Mouse (Mus musculus): ENCODE results near the gene Dst.

Gene Dst

DNA sequence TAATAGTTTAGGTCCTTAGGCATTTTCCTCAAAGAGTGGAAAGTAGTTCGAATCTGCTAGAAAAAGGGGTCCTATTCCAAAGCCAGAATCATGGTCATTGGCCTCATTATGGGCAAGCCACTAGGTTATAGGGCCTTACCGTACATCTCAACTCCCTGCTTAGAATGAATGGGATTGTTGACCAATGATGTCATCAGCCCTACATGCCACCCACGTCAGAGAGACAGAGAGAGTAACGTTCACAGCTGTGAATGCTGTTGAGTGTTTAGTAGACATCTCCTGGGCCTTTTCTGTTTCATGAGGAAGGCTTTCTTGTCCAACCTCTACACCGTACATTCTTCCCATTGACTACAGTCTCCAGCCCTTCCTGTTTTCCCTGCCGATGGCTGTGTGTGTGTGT lies 276.2 kb downstream of the Dst start:
- no peak for DNase-seq

DNA sequence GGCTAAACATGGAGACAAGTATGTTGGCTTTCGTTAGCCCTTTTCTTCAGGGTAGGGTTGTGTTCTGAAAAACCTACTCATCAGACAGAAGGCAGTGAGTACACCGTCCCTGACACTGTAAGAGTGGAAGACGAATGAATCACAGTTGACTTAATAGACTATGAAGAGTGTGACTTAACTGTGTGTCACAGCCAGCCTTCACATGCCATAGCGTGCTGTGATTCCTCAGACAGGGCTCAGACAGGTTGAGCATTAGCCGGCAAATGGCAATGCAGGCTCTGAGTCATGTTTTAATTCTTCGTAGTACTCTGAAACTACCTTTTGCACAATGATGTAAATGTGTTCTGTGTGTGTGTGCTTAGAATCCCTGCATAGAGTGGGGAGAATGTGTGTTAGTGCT lies 278.0 kb downstream of the Dst start:
- DNase-seq = no peak

DNA sequence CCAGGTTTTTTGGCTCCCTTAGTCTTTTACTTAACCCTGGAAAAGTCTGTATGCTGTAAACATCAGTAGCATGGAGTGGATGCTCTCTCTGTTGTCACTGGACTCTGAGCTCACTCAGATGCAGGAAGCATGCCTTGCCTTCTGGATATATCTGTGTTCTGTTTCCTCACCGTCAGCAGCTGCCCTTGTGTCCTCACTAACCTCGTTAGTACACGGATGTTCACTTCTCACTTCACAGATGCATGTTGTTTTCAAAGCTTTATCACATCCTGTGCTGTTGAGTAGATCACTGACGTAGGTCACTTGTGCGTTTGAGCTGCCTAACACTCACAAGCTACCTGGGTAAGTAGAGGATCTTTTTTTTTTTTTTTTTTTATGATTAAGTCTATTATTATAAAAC lies 279.5 kb downstream of the Dst start:
- no peak for DNase-seq

GRCm38 (mm10) chr1:34188721-34189236 lies 280.8 kb downstream of the Dst start:
- DNase-seq = no peak

DNA sequence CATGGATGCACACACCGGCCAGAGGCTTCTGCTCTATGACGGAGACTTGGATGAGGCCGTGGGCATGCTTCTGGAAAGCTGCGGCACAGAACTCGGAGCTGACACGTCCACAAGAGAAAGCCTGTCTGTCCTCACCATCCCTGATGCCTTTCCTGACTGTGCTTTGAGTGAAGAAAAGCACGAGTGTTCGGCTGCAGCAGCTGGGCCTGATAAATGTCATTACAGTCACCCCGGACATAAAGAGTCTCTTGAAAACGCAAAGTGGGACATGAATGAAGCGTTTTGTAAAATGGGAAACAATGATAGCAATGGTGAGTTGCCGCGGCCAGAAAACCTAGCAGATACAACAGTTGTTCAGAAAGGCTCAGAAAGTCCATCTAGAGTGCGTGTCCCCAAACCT lies 281.3 kb downstream of the Dst start:
- DNase-seq = peak; percentile 48

DNA sequence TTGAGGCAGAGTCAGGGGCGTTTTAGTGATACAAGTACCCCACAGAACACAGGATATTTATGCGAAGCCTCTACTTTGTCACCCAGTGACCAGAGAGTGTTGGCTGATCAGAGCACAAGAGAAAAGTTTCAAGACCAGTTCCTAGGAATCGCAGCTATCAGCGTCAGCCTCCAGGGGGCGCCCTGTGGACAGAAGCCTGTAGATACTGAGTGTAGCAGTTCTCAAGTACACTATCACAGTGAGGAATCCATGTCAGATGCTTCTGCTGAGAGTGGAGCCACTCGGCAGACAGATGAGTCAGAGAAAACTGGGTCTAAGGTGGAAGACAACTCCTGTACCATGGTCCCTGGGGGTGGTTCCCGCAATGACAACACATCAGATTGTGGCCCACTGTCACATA lies 281.9 kb downstream of the Dst start:
- peak; percentile 62 for DNase-seq

- peak; percentile 71 for DNase-seq
Measured at GRCm38 (mm10) chr1:34192174-34192573, 284.1 kb downstream of the Dst start.

GRCm38 (mm10) chr1:34200791-34201190 lies 292.8 kb downstream of the Dst start:
- no peak for DNase-seq

DNA sequence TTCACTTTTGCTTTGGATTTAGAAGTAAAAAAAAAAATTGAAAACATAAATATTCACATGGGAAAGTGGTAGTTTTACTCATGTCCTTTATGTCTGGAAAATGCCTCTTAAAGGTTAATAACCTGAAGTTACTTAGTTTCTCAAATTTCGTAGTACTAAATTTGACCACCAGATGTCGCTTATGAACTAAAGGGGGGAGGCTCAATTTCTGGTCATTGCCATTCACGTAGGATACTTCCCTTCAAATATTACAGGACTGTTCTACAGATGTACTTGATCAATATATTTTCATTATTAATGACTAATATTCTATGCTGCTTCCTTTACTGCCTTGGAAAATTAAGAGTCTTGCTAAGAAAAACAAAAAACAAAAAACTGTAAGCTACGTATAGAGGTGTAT lies 293.5 kb downstream of the Dst start:
- no peak for DNase-seq

DNA sequence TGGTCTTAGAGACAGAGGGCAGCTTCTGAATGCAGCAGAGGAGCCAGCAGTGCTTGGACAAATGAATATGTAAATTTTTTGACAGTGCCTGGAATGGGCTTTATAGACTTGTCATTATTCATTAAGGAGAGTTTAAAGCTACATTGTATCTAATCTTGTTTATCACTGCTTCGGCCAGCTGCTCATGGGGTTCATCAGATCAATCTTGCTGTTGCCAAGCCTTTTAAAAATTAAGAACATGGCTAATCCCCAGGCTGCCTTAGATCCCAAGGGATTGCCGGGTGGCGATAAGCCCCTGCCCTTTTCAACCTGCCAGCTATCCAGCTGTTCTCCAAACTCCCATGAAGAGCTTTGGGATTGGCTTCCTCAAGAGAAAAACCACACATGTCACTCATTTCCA lies 303.7 kb downstream of the Dst start:
- no peak for DNase-seq

DNA sequence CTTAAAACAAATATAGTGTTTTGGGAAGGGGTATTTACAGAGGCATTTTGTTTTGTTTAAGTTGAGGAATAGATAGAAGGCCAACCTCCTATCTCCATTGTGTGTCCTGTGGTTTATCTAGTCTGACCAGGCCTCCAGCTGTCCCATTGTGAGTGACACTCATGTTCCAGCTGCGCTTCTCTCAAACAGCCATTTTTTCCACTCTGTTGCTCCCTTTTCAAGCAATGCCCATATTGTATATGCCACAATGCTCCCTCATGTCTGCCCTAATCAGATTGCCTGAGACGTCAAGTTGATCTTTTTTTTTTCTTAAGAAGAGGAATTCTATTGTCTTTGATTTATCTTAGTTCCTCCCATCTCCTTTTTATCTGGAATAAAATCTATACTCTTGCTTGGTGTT lies 308.4 kb downstream of the Dst start:
- DNase-seq = no peak

GRCm38 (mm10) chr1:34218323-34218722 lies 310.3 kb downstream of the Dst start:
- peak; percentile 64 for DNase-seq

- DNase-seq = no peak
Measured at GRCm38 (mm10) chr1:34218801-34219200, 310.8 kb downstream of the Dst start.

- no peak for DNase-seq
Measured at GRCm38 (mm10) chr1:34220094-34220601, 312.1 kb downstream of the Dst start.

GRCm38 (mm10) chr1:34223866-34224265 lies 315.8 kb downstream of the Dst start:
- no peak for DNase-seq

- DNase-seq = no peak
Measured at GRCm38 (mm10) chr1:34227676-34228075, 319.7 kb downstream of the Dst start.

DNA sequence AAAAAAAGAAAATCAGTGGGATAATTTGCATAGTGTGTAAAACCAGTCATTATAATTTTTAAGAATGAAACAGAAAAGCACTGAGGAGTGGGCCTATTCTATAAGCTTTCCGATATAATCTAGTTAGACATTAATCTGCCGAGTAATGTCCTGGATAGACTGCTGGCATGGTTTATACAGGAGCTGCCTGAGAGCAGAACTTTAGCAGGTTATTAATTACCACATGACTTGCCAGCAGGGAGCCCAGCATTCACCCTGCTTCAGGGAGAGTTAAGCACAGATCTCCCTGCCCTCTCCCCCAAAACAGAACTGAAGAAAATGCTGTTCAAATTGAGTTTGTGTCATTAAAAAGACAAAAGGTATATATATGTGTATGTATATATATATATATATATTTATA lies 323.0 kb downstream of the Dst start:
- DNase-seq = no peak

GRCm38 (mm10) chr1:34236254-34236723 lies 328.3 kb downstream of the Dst start:
- DNase-seq = peak; percentile 26

- DNase-seq = no peak
Measured at GRCm38 (mm10) chr1:34237211-34237610, 329.2 kb downstream of the Dst start.

- DNase-seq = no peak
Measured at GRCm38 (mm10) chr1:34237689-34238091, 329.7 kb downstream of the Dst start.

GRCm38 (mm10) chr1:34238231-34238630 lies 330.2 kb downstream of the Dst start:
- DNase-seq = no peak

DNA sequence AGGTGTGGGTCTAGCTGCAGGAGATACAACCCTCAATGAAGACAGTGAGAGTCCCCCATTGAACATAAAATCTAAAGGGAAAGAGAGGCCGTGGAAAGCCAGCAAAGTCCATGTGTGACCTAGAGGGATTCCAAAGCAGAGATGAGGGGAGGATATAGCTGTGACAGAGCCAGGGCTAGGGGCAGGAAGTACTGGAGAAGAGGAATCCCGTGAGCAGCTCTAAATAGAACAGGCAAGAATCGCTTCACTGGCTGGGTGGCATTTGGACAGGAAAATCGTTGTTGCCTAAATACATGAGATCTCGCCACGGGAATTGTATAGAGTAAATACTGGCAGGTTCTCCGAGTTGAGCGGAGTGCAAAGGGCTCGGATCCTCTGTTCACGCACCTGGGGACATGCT lies 336.7 kb downstream of the Dst start:
- no peak for DNase-seq

GRCm38 (mm10) chr1:34245951-34246641 lies 338.1 kb downstream of the Dst start:
- DNase-seq = no peak

- no peak for DNase-seq
Measured at GRCm38 (mm10) chr1:34246642-34246987, 338.6 kb downstream of the Dst start.

DNA sequence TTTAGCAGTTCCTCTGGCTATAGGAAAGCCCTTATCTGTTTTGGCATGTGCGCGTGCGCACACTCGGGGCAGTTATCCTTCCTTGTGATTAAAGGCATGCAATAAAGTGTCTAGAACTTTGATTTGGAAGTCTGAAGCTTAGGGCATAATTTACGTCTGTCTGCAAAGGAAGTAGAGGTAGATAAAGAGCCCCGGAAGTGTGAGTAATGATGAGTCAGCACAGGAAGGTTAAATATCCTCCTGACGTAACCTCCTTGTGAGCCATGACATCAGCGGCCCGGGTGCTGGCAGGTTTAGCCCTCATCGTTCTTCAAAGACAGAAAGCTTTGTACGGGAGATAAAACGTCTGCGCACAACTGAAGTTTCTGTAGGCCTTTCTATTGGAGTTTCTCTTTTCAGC lies 343.1 kb downstream of the Dst start:
- DNase-seq = no peak
